Mouse (Mus musculus) embryo, embryonic 10 days (tissue): ENCODE data around the gene Srsf12.

Experiments
- DNase-seq: peaks from one replicate; pipeline ENCODE4 v3.0.0-alpha.2; 2015; ENCODE audit warnings: low spot score

Gene Srsf12

GRCm38 (mm10) chr4:33249716-33250230 lies 41.0 kb downstream of the Srsf12 start:
- no peak for DNase-seq

- DNase-seq: no peak
Measured at GRCm38 (mm10) chr4:33250867-33251266, 42.1 kb downstream of the Srsf12 start.

GRCm38 (mm10) chr4:33254706-33255105 lies 45.9 kb downstream of the Srsf12 start:
- no peak for DNase-seq

GRCm38 (mm10) chr4:33257263-33257964 lies 48.6 kb downstream of the Srsf12 start:
- no peak for DNase-seq

- DNase-seq: no peak
Measured at GRCm38 (mm10) chr4:33260311-33260710, 51.5 kb downstream of the Srsf12 start.

- no peak for DNase-seq
Measured at GRCm38 (mm10) chr4:33261311-33261753, 52.5 kb downstream of the Srsf12 start.

- no peak for DNase-seq
Measured at GRCm38 (mm10) chr4:33262897-33263296, 54.1 kb downstream of the Srsf12 start.

GRCm38 (mm10) chr4:33264979-33265726 lies 56.4 kb downstream of the Srsf12 start:
- DNase-seq: no peak

- no peak for DNase-seq
Measured at GRCm38 (mm10) chr4:33270386-33271314, 61.9 kb downstream of the Srsf12 start.

- no peak for DNase-seq
Measured at GRCm38 (mm10) chr4:33273437-33273836, 64.6 kb downstream of the Srsf12 start.

GRCm38 (mm10) chr4:33281891-33282685 lies 73.3 kb downstream of the Srsf12 start:
- no peak for DNase-seq
